Mouse (Mus musculus): Measurements from ENCODE around the gene Prdm2. TPM values are rescaled to one million over a fixed set of nuclear protein-coding genes. Genes with fewer than 3 reads are reported as not detected.
A peak's percentile ranks its signal among the peaks of the same experiment; 100 is the strongest.

Prdm2 gene
- polyA plus RNA-seq, 1 experiment: 26.5 TPM

DNA sequence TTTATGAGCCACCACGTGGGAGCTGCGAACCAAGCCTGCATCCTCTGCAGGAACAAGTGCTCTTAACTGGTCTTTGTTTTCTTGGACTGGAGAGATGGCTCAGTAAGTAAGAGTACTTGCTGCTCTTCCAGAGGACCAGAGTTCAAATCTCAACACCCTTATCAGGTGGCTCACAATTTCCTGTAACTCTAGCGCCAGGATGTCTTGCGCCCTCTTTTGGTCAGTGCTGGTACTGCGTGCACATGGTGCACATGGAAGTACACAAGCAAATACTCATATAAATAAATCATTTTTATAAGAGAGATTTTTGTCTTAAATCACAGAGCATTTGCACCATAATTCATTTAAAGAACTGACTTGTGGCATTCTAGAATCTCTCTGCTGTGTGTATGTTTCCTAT, 35.3 kb upstream of the Prdm2 start:
- WGBS: 82% methylated on average over 5 of the region's 5 CpGs
- TF ChIP-seq POLR2A (IDR thresholded peaks at IDR 0.05; ENCODE audit: control insufficient read depth, extremely low read depth, insufficient read depth, low read length, poor library complexity): no peak
- no peak for TF ChIP-seq CTCF (IDR thresholded peaks at IDR 0.05; ENCODE audit: borderline replicate concordance, control insufficient read depth, extremely low read depth, insufficient read depth, low read length, poor library complexity)
- H3K4me3 ChIP-seq (ENCODE audit: control insufficient read depth, insufficient read depth, low read length): no peak overlapping the region

GRCm38 (mm10) chr4:143241294-143241693, 28.5 kb upstream of the Prdm2 start:
- Histone ChIP-seq H3K27me3 (ENCODE audit: control insufficient read depth, insufficient read depth, low read length) (no peaks in the 10 kb centered on the region), H3K27ac (ENCODE audit: control insufficient read depth, insufficient read depth, low read length) (no peak overlapping the region), H3K4me1 (replicated peaks; ENCODE audit: control insufficient read depth, insufficient read depth, low read length) (0 out of 2 replicates have a peak, but pooled peaks cover 2% of the 10 kb centered on the region), H3K36me3 (ENCODE audit: control insufficient read depth, insufficient read depth, low read length) (no peaks in the 10 kb centered on the region), H3K4me3 (ENCODE audit: control insufficient read depth, insufficient read depth, low read length) (no peak overlapping the region)
- DNase-seq: no peak
- TF ChIP-seq POLR2A (IDR thresholded peaks at IDR 0.05; ENCODE audit: control insufficient read depth, extremely low read depth, insufficient read depth, low read length, poor library complexity) (no peak), CTCF (IDR thresholded peaks at IDR 0.05; ENCODE audit: borderline replicate concordance, control insufficient read depth, extremely low read depth, insufficient read depth, low read length, poor library complexity) (no peak)
- WGBS: 88% methylated on average over 9 of the region's 9 CpGs

More for the DNA sequence above, 35.3 kb upstream of the Prdm2 start:
- DNase-seq: peak; percentile 20
- Histone ChIP-seq H3K27me3 (ENCODE audit: control insufficient read depth, insufficient read depth, low read length) (no peaks in the 10 kb centered on the region), H3K36me3 (ENCODE audit: control insufficient read depth, insufficient read depth, low read length) (no peaks in the 10 kb centered on the region), H3K4me1 (replicated peaks; ENCODE audit: control insufficient read depth, insufficient read depth, low read length) (no peaks in the 10 kb centered on the region), H3K27ac (ENCODE audit: control insufficient read depth, insufficient read depth, low read length) (no peak overlapping the region)

DNA sequence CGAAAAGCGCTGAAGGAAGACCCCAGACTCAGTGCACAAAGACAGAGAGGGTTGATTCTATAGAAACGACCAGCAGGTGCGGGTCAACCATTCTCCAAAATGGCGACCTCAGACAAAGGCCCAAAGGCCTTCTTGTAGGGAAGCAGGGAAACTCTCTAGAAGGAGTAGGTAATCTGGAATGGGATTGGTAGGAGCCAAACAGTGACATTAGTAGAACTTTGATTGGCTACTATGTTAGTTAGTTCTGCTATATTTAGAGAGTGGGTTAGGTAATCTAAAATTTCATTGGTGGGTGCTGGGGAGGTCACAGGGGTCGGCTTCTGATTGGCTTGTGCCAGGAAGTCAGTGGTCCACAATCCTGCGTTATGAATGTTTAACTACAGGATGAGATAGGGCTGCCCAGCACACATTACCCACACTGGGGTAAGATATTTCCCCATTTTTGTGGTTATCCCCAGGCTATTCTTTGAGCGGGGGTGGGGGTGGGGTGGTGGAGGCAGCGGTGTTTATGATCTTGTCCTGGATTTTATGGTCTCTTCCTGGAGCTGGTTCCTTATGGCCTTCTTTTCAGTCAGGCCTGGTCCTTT, 26.9 kb upstream of the Prdm2 start:
- Histone ChIP-seq H3K4me3 (ENCODE audit: control insufficient read depth, insufficient read depth, low read length) (no peak overlapping the region), H3K27ac (ENCODE audit: control insufficient read depth, insufficient read depth, low read length) (no peak overlapping the region), H3K27me3 (ENCODE audit: control insufficient read depth, insufficient read depth, low read length) (no peaks in the 10 kb centered on the region), H3K4me1 (replicated peaks; ENCODE audit: control insufficient read depth, insufficient read depth, low read length) (0 out of 2 replicates have a peak, but pooled peaks cover 2% of the 10 kb centered on the region), H3K36me3 (ENCODE audit: control insufficient read depth, insufficient read depth, low read length) (no peaks in the 10 kb centered on the region)
- TF ChIP-seq CTCF (IDR thresholded peaks at IDR 0.05; ENCODE audit: borderline replicate concordance, control insufficient read depth, extremely low read depth, insufficient read depth, low read length, poor library complexity): no peak
- no peak for TF ChIP-seq POLR2A (IDR thresholded peaks at IDR 0.05; ENCODE audit: control insufficient read depth, extremely low read depth, insufficient read depth, low read length, poor library complexity)
- WGBS: 69% methylated on average over 9 of the region's 9 CpGs
- DNase-seq: no peak

DNA sequence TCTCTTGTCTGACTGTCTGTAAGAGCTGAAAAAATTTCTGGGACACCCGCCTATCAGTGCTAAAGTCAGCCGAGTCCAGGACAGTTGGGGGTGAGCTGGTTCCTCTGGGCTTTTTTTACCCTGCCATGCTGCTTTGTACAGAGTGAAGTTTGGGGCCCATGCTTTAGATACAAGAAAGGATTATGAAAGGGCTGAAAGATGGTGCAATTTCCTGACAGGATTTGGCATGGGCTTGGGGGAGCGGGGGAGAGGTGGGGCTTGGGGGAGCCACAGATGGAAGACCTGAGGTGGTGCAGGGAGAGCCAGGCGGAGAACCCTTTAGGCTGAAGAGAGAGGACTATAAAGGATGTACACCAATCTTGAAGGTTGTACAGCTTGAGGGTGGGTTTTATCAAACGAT, 26.3 kb upstream of the Prdm2 start:
- 89% methylated on average over 5 of the region's 5 CpGs for WGBS
- TF ChIP-seq POLR2A (IDR thresholded peaks at IDR 0.05; ENCODE audit: control insufficient read depth, extremely low read depth, insufficient read depth, low read length, poor library complexity) (no peak), CTCF (IDR thresholded peaks at IDR 0.05; ENCODE audit: borderline replicate concordance, control insufficient read depth, extremely low read depth, insufficient read depth, low read length, poor library complexity) (no peak)

GRCm38 (mm10) chr4:143238241-143239031, 25.6 kb upstream of the Prdm2 start:
- DNase-seq: peak; percentile 52
- no peak overlapping the region for H3K27ac ChIP-seq (ENCODE audit: control insufficient read depth, insufficient read depth, low read length)
- WGBS: 22% methylated on average over 23 of the region's 23 CpGs

More for the DNA sequence above, 26.3 kb upstream of the Prdm2 start:
- no peaks in the 10 kb centered on the region for H3K27me3 ChIP-seq (ENCODE audit: control insufficient read depth, insufficient read depth, low read length)
- no peaks in the 10 kb centered on the region for H3K36me3 ChIP-seq (ENCODE audit: control insufficient read depth, insufficient read depth, low read length)
- DNase-seq: no peak
- no peak overlapping the region for H3K27ac ChIP-seq (ENCODE audit: control insufficient read depth, insufficient read depth, low read length)
- 0 out of 2 replicates have a peak, but pooled peaks cover 2% of the 10 kb centered on the region for H3K4me1 ChIP-seq (replicated peaks; ENCODE audit: control insufficient read depth, insufficient read depth, low read length)
- H3K4me3 ChIP-seq (ENCODE audit: control insufficient read depth, insufficient read depth, low read length): no peak overlapping the region

DNA sequence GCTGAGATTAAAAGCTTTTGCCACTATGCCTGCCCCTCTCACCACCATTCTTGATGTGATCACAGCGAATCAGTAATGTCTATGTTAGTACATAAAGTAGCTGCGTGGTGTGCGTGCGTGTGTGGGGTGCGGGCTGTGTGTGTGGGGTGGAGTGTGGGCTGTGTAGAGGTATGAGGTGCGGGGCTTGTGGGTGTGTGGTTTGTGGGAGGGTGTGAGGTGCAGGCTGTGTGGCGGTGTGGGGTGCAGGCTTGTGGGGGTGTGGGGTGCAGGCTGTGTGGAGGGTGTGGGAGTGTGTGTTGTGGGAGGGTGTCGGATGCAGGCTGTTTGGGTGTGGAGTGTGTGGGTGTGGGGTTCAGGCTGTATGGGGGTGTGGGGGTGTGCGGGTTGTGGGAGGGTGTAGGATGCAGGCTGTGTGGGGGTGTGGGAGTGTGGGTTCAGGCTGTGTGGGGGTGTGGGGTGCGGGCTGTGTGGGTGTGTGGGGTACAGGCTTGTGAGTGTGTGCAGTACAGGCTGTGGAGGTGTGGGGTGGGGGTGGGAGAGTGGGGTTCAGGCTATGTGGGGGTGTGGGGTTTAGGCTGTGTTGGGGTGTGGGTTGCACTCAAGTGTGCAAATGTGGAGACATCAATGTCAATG, 19.1 kb upstream of the Prdm2 start:
- no peak overlapping the region for H3K4me3 ChIP-seq (ENCODE audit: control insufficient read depth, insufficient read depth, low read length)
- no peak overlapping the region for H3K27ac ChIP-seq (ENCODE audit: control insufficient read depth, insufficient read depth, low read length)
- DNase-seq: no peak
- no peaks in the 10 kb centered on the region for H3K36me3 ChIP-seq (ENCODE audit: control insufficient read depth, insufficient read depth, low read length)
- WGBS: 75% methylated on average over 10 of the region's 10 CpGs
- no peaks in the 10 kb centered on the region for H3K4me1 ChIP-seq (replicated peaks; ENCODE audit: control insufficient read depth, insufficient read depth, low read length)
- no peaks in the 10 kb centered on the region for H3K27me3 ChIP-seq (ENCODE audit: control insufficient read depth, insufficient read depth, low read length)
- TF ChIP-seq POLR2A (IDR thresholded peaks at IDR 0.05; ENCODE audit: control insufficient read depth, extremely low read depth, insufficient read depth, low read length, poor library complexity): no peak
- TF ChIP-seq CTCF (IDR thresholded peaks at IDR 0.05; ENCODE audit: borderline replicate concordance, control insufficient read depth, extremely low read depth, insufficient read depth, low read length, poor library complexity): no peak

More at GRCm38 (mm10) chr4:143238241-143239031, 25.6 kb upstream of the Prdm2 start:
- no peak for TF ChIP-seq CTCF (IDR thresholded peaks at IDR 0.05; ENCODE audit: borderline replicate concordance, control insufficient read depth, extremely low read depth, insufficient read depth, low read length, poor library complexity)
- no peak for TF ChIP-seq POLR2A (IDR thresholded peaks at IDR 0.05; ENCODE audit: control insufficient read depth, extremely low read depth, insufficient read depth, low read length, poor library complexity)
- Histone ChIP-seq H3K27me3 (ENCODE audit: control insufficient read depth, insufficient read depth, low read length) (no peaks in the 10 kb centered on the region), H3K36me3 (ENCODE audit: control insufficient read depth, insufficient read depth, low read length) (no peaks in the 10 kb centered on the region), H3K4me1 (replicated peaks; ENCODE audit: control insufficient read depth, insufficient read depth, low read length) (0 out of 2 replicates have a peak, but pooled peaks cover 2% of the 10 kb centered on the region), H3K4me3 (ENCODE audit: control insufficient read depth, insufficient read depth, low read length) (0 out of 2 replicates have a peak overlapping the region, but pooled peaks have one; percentile 20)
